Mouse (Mus musculus) lung, postnatal 0 days (tissue): ENCODE data around the gene Pnpo. TPM values are rescaled to one million over a fixed set of nuclear protein-coding genes. Genes with fewer than 3 reads are reported as not detected.

Experiments
- ATAC-seq: fragments of 200-750 bp; cut with Nextera tagmentation; 2 replicates; pipeline ENCODE4 v1.8.0; 2017; ENCODE audit warnings: moderate library complexity
- DNase-seq: peaks from one replicate; pipeline ENCODE4 v3.0.0-alpha.2; 2016; ENCODE audit warnings: low spot score
- H3K27ac ChIP-seq: fragments of 300-500 bp; sonication (generic); 2 replicates; pipeline ENCODE4 v1.5.1; 2014; ENCODE audit warnings: antibody characterized with exemption, mild to moderate bottlenecking, low read length, mixed read lengths
- H3K27me3 ChIP-seq: fragments of 300-500 bp; sonication (generic); replicated peaks from 2 replicates; pipeline ENCODE4 v1.6.1; 2014; ENCODE audit warnings: low read length, mixed read lengths; ENCODE audit not compliant: insufficient read depth
- H3K36me3 ChIP-seq: fragments of 300-500 bp; sonication (generic); 2 replicates; pipeline ENCODE4 v1.6.1; 2014; ENCODE audit warnings: low read length, mixed read lengths; ENCODE audit not compliant: insufficient read depth
- H3K4me1 ChIP-seq: fragments of 300-500 bp; sonication (generic); 2 replicates; pipeline ENCODE4 v1.6.1; 2014; ENCODE audit warnings: antibody characterized with exemption, low read depth, low read length, mixed read lengths; ENCODE audit not compliant: insufficient read depth
- H3K4me2 ChIP-seq: fragments of 300-500 bp; sonication (generic); replicated peaks from 2 replicates; pipeline ENCODE4 v1.6.1; 2014; ENCODE audit warnings: low read depth, mild to moderate bottlenecking, low read length, moderate library complexity, mixed read lengths
- H3K4me3 ChIP-seq: fragments of 300-500 bp; sonication (generic); 2 replicates; pipeline ENCODE4 v1.5.1; 2014; ENCODE audit warnings: low read depth, low read length
- H3K9ac ChIP-seq: fragments of 300-500 bp; sonication (generic); replicated peaks from 2 replicates; pipeline ENCODE4 v1.6.1; 2014; ENCODE audit warnings: low read depth, mild to moderate bottlenecking
- H3K9me3 ChIP-seq: fragments of 300-500 bp; sonication (generic); 2 replicates; pipeline ENCODE4 v1.6.1; 2016; ENCODE audit warnings: low read length, mixed read lengths
- CTCF ChIP-seq: IDR thresholded peaks from 2 replicates; pipeline ENCODE4 v1.5.1; 2016; ENCODE audit warnings: antibody characterized with exemption, mild to moderate bottlenecking
- EP300 ChIP-seq: IDR thresholded peaks from 2 replicates; pipeline ENCODE4 v1.6.1; 2016; ENCODE audit warnings: antibody characterized with exemption, mild to moderate bottlenecking, control low read depth
- WGBS: fragments of 180-500 bp; shearing (Covaris S2); extraction: QIAGEN DNeasy Blood & Tissue Kit; methylation state at CpG from one replicate; pipeline ENCODE4 v1.1.7; 2014; 5-methylcytosine and 5-hydroxymethylcytosine counted together
- polyA plus RNA-seq: library from polyadenylated mRNA; unstranded; fragments of >200 nt; fragmentation: Nextera tagmentation; extraction: Ambion mirVana; gene quantifications from 2 replicates; pipeline ENCODE4 v1.2.1, GENCODE M21; 2015

Pnpo gene
- polyA plus RNA-seq, 1 experiment from 2014 or later: 30.0 TPM

DNA sequence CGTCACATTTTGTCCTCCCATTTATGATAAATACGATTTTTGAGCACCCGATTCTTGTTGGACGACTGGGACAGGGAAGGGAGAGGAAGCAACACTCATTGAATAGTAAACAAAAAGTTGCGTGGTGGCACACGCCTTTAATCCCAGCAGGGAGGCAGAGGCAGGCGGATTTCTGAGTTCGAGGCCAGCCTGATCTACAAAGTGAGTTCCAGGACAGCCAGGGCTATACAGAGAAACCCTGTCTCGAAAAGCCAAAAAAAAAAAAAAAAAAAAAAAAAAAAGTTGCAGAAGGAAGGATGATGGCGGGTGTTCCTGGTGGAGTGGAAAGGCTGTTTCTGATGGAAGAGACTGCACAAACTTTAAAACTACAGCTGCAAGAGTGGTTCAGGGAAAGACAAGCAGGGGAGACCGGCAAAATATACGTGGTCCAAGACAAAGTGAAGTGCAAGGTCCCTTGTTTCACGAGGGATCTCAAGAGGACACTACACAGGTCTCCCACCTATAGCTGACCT lies 26.8 kb downstream of the Pnpo start:
- no peaks in the 10 kb centered on the region for H3K36me3 ChIP-seq
- H3K4me1 ChIP-seq: 0 out of 2 replicates have a peak, but pooled peaks cover 8% of the 10 kb centered on the region
- no peaks in the 10 kb centered on the region for H3K9me3 ChIP-seq
- H3K27me3 ChIP-seq: no peaks in the 10 kb centered on the region
- H3K4me2 ChIP-seq: peak overlapping the region; percentile 43
- peak; percentile 7; the same call in 1 of the 2 replicates for ATAC-seq
- WGBS: 21% methylated on average over 13 of the region's 13 CpGs
- no peak for DNase-seq
- H3K9ac ChIP-seq: no peak overlapping the region
- H3K4me3 ChIP-seq: peak overlapping the region; percentile 56
- H3K27ac ChIP-seq: no peak overlapping the region
- TF ChIP-seq EP300: no peak
- no peak for TF ChIP-seq CTCF

DNA sequence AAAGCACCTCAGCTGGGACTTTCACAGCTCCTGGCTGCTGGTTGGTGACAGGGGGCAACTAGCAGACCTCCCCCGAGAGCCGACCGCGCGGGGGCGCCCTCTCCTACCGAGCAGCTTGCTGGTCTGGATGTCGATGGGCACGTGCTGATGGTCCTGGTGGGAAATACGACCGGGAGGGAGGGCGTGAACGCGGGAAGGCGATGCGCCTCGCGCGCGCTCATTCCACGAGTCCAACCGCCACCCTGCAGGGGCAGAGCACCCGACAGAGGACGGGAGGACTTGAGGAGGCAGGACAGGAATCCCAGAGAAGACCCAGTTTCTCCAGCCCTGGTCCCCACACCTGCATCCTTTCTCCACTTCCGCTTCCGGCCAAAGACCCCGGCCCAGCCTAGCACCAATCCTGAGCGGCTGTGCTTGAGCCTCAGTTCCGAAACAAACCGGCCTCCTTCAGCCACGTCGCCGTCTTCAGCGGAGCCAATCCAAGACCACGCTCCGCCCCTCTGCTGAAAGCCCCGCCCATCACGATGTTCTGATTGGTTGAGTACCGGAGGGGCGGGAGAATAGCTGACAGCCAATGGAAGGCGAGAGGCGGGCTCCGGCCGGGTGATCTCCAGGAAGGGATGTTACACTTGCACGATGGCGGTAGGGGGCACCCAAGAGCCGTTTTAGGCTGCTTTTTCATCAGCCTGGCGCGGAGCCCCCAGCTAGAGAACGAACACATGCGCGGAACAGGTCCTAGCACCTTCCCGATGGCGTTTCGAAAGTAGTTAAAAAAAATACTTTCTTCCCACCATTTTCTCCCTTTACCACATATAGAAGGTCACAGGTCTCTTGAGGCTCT lies 27.5 kb downstream of the Pnpo start, which contains the start of gene Cdk5rap3:
Gene Cdk5rap3, minus strand, starts transcription at position 453 of the 841 bp plus-strand sequence.
- H3K36me3 ChIP-seq: no peaks in the 10 kb centered on the region
- H3K27me3 ChIP-seq: no peaks in the 10 kb centered on the region
- H3K27ac ChIP-seq: peak within 1 kb of the TSS; percentile 69
- WGBS: 4% methylated on average over 54 of the region's 55 CpGs
- no peaks in the 10 kb centered on the region for H3K9me3 ChIP-seq
- H3K4me2 ChIP-seq: peak within 1 kb of the TSS; percentile 83
- TF ChIP-seq EP300: peak; percentile 69
- TF ChIP-seq CTCF: peak; percentile 89
- DNase-seq: peak; percentile 99
- peak within 1 kb of the TSS; percentile 56 for H3K4me3 ChIP-seq
- H3K4me1 ChIP-seq: 0 out of 2 replicates have a peak, but pooled peaks cover 8% of the 10 kb centered on the region
- peak within 1 kb of the TSS; percentile 44 for H3K9ac ChIP-seq
- ATAC-seq: peak; percentile 98

DNA sequence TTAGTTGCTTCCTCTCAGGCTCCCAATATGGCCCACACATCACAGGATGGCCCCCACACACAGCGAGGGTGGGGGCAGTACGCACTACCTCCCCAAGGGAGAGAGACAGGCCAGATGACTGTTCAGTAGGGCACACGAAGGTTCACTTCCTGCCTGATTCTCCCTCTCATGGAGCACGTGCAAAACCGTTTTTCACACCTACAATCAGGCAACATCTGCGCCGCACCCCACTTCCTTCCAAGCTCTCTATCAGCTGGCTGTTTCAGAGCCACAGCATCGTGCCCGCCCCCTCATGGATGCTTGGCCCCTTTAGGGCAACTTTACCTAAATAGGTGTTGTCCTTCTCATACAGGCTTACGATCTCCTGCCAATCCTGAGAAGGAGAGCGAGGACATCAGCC lies 31.1 kb downstream of the Pnpo start:
- ATAC-seq (no peak), DNase-seq (no peak)
- Histone ChIP-seq H3K9me3 (no peaks in the 10 kb centered on the region), H3K27me3 (no peaks in the 10 kb centered on the region), H3K9ac (no peak overlapping the region), H3K4me3 (no peak overlapping the region), H3K27ac (no peak overlapping the region), H3K4me2 (no peak overlapping the region), H3K4me1 (0 out of 2 replicates have a peak, but pooled peaks cover 5% of the 10 kb centered on the region), H3K36me3 (0 out of 2 replicates have a peak, but pooled peaks cover 7% of the 10 kb centered on the region)
- TF ChIP-seq EP300: no peak
- TF ChIP-seq CTCF: no peak
- WGBS: 76% methylated on average over 11 of the region's 11 CpGs

DNA sequence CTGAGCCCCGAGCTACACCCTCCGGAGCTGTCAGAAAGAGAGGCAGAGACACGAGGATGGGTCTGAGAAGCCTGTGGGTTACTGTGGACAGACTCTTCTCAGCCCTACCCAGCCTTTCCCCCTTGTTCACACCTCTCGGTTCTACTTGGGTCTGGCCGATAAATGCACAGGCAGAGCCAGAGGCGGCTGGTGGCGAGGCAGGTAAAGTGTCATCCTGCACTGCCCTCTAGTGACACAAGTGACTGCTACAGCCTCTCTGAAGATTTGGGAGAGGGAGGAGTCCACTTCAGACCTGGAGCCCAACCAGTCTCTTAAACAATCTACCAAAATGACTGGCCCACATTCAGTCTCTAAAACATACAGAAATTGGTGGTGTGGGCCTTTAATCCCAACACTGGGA lies 33.8 kb downstream of the Pnpo start:
- no peak for TF ChIP-seq EP300
- TF ChIP-seq CTCF: peak; percentile 94
- Histone ChIP-seq H3K9me3 (no peaks in the 10 kb centered on the region), H3K36me3 (0 out of 2 replicates have a peak, but pooled peaks cover 7% of the 10 kb centered on the region), H3K4me1 (0 out of 2 replicates have a peak, but pooled peaks cover 2% of the 10 kb centered on the region), H3K27ac (no peak overlapping the region), H3K9ac (no peak overlapping the region), H3K4me3 (no peak overlapping the region), H3K27me3 (no peaks in the 10 kb centered on the region), H3K4me2 (no peak overlapping the region)
- ATAC-seq: peak; percentile 82
- DNase-seq: peak; percentile 92
- 27% methylated on average over 7 of the region's 7 CpGs for WGBS

DNA sequence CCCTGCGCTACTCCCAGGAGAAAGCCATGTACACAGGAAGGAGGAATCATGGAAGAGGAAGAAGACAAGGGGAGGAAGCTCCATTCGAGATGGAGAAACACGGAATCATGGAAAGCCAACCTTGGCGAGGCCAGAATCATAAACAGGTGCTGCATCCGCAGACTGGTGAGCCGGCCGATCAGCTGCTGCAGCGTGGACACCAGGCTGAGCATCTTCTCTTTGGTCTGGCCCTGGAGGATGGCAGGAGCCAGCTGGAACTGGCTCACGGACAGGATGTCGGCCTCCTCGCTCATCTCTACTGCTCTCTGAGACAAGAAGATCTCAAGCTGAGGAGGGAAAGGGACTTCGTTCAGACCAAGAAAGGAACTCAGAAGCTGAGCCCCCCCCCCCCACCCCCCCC lies 35.2 kb downstream of the Pnpo start:
- Histone ChIP-seq H3K36me3 (0 out of 2 replicates have a peak, but pooled peaks cover 7% of the 10 kb centered on the region), H3K4me3 (no peak overlapping the region), H3K4me2 (no peak overlapping the region), H3K27ac (no peak overlapping the region), H3K9ac (no peak overlapping the region), H3K4me1 (no peaks in the 10 kb centered on the region), H3K27me3 (no peaks in the 10 kb centered on the region), H3K9me3 (no peaks in the 10 kb centered on the region)
- WGBS: 86% methylated on average over 12 of the region's 12 CpGs
- ATAC-seq (no peak), DNase-seq (no peak)
- TF ChIP-seq EP300 (no peak), CTCF (no peak)

DNA sequence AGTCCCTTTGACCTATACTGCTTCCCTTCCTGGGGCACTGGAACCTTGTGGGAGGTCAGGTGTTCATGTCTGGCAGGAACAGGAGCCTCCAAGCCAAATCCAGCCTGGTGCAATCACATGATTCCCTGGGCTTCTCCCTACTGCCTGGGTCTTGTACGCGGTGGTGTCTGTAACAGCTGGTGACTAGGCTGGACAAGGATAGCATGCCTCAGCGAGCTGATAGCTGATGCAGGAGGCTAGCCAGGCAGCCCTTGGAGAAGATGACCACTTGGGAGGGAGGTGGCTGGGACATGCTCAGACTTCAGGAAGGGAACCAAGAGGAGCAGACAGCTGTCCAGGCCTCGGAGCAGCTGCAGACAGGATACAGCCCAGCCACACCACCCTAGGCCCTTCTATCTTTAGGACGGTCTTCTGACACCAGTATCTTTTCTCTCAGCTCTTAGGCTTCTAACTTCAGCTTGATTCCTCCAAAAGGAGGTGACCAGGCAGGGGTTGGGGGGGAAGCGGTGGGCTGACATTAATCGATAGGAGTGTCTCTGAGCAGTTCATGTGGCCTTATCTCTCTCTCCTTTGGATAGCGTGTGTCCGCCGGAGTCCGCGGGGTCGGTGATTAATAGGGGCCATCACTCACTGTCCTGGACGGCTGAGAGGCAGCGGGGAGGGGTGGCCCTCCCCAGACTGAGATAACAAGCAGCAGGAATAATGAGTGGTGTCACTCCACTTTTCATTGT lies 37.2 kb downstream of the Pnpo start:
- DNase-seq (no peak), ATAC-seq (peak; percentile 27; the same call in 1 of the 2 replicates)
- no peak overlapping the region for H3K4me2 ChIP-seq
- H3K27me3 ChIP-seq: no peaks in the 10 kb centered on the region
- no peak overlapping the region for H3K27ac ChIP-seq
- H3K36me3 ChIP-seq: 0 out of 2 replicates have a peak, but pooled peaks cover 7% of the 10 kb centered on the region
- 43% methylated on average over 15 of the region's 15 CpGs for WGBS
- H3K4me1 ChIP-seq: no peaks in the 10 kb centered on the region
- H3K9me3 ChIP-seq: no peaks in the 10 kb centered on the region
- TF ChIP-seq CTCF (no peak), EP300 (no peak)
- no peak overlapping the region for H3K4me3 ChIP-seq
- H3K9ac ChIP-seq: no peak overlapping the region
